Mouse (Mus musculus): ENCODE results near the gene Vstm4.

Vstm4 gene

GRCm38 (mm10) chr14:32859831-32860569 is 3.4 kb downstream of the Vstm4 start:
- DNase-seq (ENCODE audit: low read depth, low spot score): no peak

- DNase-seq (ENCODE audit: low read depth, low spot score): no peak
Observed at GRCm38 (mm10) chr14:32861149-32861581, 4.6 kb downstream of the Vstm4 start.

GRCm38 (mm10) chr14:32861656-32862055 is 5.1 kb downstream of the Vstm4 start:
- DNase-seq (ENCODE audit: low read depth, low spot score): no peak

- no peak for DNase-seq (ENCODE audit: low read depth, low spot score)
Observed at GRCm38 (mm10) chr14:32865331-32865730, 8.8 kb downstream of the Vstm4 start.

GRCm38 (mm10) chr14:32871963-32872362 is 15.4 kb downstream of the Vstm4 start:
- no peak for DNase-seq (ENCODE audit: low read depth, low spot score)

GRCm38 (mm10) chr14:32877549-32877948 is 21.0 kb downstream of the Vstm4 start:
- DNase-seq (ENCODE audit: low read depth, low spot score): no peak

- DNase-seq (ENCODE audit: low read depth, low spot score): no peak
Observed at GRCm38 (mm10) chr14:32880332-32880731, 23.8 kb downstream of the Vstm4 start.

- no peak for DNase-seq (ENCODE audit: low read depth, low spot score)
Observed at GRCm38 (mm10) chr14:32881693-32882092, 25.1 kb downstream of the Vstm4 start.

GRCm38 (mm10) chr14:32888876-32889674 is 32.5 kb downstream of the Vstm4 start:
- DNase-seq (ENCODE audit: low read depth, low spot score): no peak

- peak; percentile 76 for DNase-seq (ENCODE audit: low read depth, low spot score)
Observed at GRCm38 (mm10) chr14:32894341-32894853, 37.8 kb downstream of the Vstm4 start.

GRCm38 (mm10) chr14:32894878-32895277 is 38.3 kb downstream of the Vstm4 start:
- no peak for DNase-seq (ENCODE audit: low read depth, low spot score)

- peak; percentile 78 for DNase-seq (ENCODE audit: low read depth, low spot score)
Observed at GRCm38 (mm10) chr14:32896896-32897295, 40.3 kb downstream of the Vstm4 start.

- DNase-seq (ENCODE audit: low read depth, low spot score): no peak
Observed at GRCm38 (mm10) chr14:32903203-32903602, 46.6 kb downstream of the Vstm4 start.

- no peak for DNase-seq (ENCODE audit: low read depth, low spot score)
Observed at GRCm38 (mm10) chr14:32906545-32906944, 50.0 kb downstream of the Vstm4 start.

GRCm38 (mm10) chr14:32909112-32909511 is 52.6 kb downstream of the Vstm4 start:
- no peak for DNase-seq (ENCODE audit: low read depth, low spot score)

- DNase-seq (ENCODE audit: low read depth, low spot score): no peak
Observed at GRCm38 (mm10) chr14:32911187-32911586, 54.6 kb downstream of the Vstm4 start.

- no peak for DNase-seq (ENCODE audit: low read depth, low spot score)
Observed at GRCm38 (mm10) chr14:32915360-32915759, 58.8 kb downstream of the Vstm4 start.

GRCm38 (mm10) chr14:32917919-32918318 is 61.4 kb downstream of the Vstm4 start:
- no peak for DNase-seq (ENCODE audit: low read depth, low spot score)

- no peak for DNase-seq (ENCODE audit: low read depth, low spot score)
Observed at GRCm38 (mm10) chr14:32923871-32924270, 67.3 kb downstream of the Vstm4 start.

- no peak for DNase-seq (ENCODE audit: low read depth, low spot score)
Observed at GRCm38 (mm10) chr14:32931709-32932108, 75.2 kb downstream of the Vstm4 start.

- no peak for DNase-seq (ENCODE audit: low read depth, low spot score)
Observed at GRCm38 (mm10) chr14:32932220-32932619, 75.7 kb downstream of the Vstm4 start.

- DNase-seq (ENCODE audit: low read depth, low spot score): no peak
Observed at GRCm38 (mm10) chr14:32934064-32934463, 77.5 kb downstream of the Vstm4 start.

GRCm38 (mm10) chr14:32939217-32939616 is 82.7 kb downstream of the Vstm4 start:
- no peak for DNase-seq (ENCODE audit: low read depth, low spot score)
